23 mouse cellular contexts compared by ENCODE assay signal in genomic region chr2:48065162-48065561, GRCm38 (mm10).
DNase-seq lines count a peak whose midpoint lies in the region; ATAC-seq and TF ChIP-seq lines count a peak whose summit lies in the region.
"Had no signal": no experiment of that assay in that cellular context is flagged by ENCODE, and none has a peak within 500 bp of the region (broad histone marks: within the 10 kb centered on the region; RNA-seq: fewer than 3 reads in every experiment).

No protein-coding gene starts in this region.

- H3K27ac ChIP-seq in hindbrain, postnatal 0 days = no peak overlapping the region
- no peak overlapping the region for H3K27ac ChIP-seq in hindbrain, embryonic 10.5 days
- H3K27ac ChIP-seq in midbrain, postnatal 0 days (ENCODE audit: low read depth, low read length) = no peak overlapping the region
- H3K27ac ChIP-seq in midbrain, embryonic 11.5 days (ENCODE audit: low read depth, low read length) = no peak overlapping the region
- H3K27ac ChIP-seq: embryonic facial prominence, embryonic 10.5 days; embryonic facial prominence, embryonic 12.5 days; forebrain, embryonic 13.5 days; forebrain, embryonic 15.5 days had no signal

- 59% methylated on average over 3 of the region's 3 CpGs for WGBS in hindbrain, postnatal 0 days
- WGBS in hindbrain, embryonic 10.5 days = 69% methylated on average over 3 of the region's 3 CpGs
- WGBS in midbrain, postnatal 0 days = 66% methylated on average over 3 of the region's 3 CpGs
- WGBS in midbrain, embryonic 11.5 days = 63% methylated on average over 3 of the region's 3 CpGs

- no peak for TF ChIP-seq CTCF in hindbrain, postnatal 0 days (IDR thresholded peaks at IDR 0.05; ENCODE audit: low read depth)
- TF ChIP-seq CTCF in midbrain, postnatal 0 days (IDR thresholded peaks at IDR 0.05) = no peak

- DNase-seq in cerebellum, postnatal 10 days = peak; percentile 78 to 80
- DNase-seq in cerebellum, postnatal 36 days = no peak
- peak; percentile 35 for DNase-seq in hindbrain, postnatal 0 days (ENCODE audit: low spot score)
- DNase-seq in hindbrain, embryonic 10.5 days (ENCODE audit: low spot score) = no peak
- peak; percentile 22 for DNase-seq in midbrain, postnatal 0 days (ENCODE audit: low spot score)
- DNase-seq in midbrain, embryonic 11.5 days (ENCODE audit: low spot score, missing footprints) = no peak
- DNase-seq: adrenal gland, adult 8-10 months; adrenal gland, postnatal 14 days; adrenal gland, postnatal 36 days; B cell, adult 2 months; cerebellum, adult 11-12 months; cerebellum, adult 8-10 months; cerebellum, adult 9-11 months; forebrain, postnatal 0 days had no signal

- no peaks in the 10 kb centered on the region for H3K36me3 ChIP-seq in hindbrain, postnatal 0 days (ENCODE audit: insufficient read depth, low read length)
- no peaks in the 10 kb centered on the region for H3K36me3 ChIP-seq in hindbrain, embryonic 10.5 days
- no peaks in the 10 kb centered on the region for H3K36me3 ChIP-seq in midbrain, postnatal 0 days (ENCODE audit: insufficient read depth, low read length)
- no peaks in the 10 kb centered on the region for H3K36me3 ChIP-seq in midbrain, embryonic 11.5 days (ENCODE audit: control insufficient read depth, insufficient read depth, low read length)
- H3K36me3 ChIP-seq: embryonic facial prominence, embryonic 10.5 days; embryonic facial prominence, embryonic 12.5 days; forebrain, embryonic 15.5 days; G1E had no signal

- H3K9ac ChIP-seq in hindbrain, postnatal 0 days (replicated peaks; ENCODE audit: low read length) = no peak overlapping the region
- H3K9ac ChIP-seq in midbrain, postnatal 0 days (replicated peaks; ENCODE audit: low read length, poor library complexity, severe bottlenecking) = no peak overlapping the region
- H3K9ac ChIP-seq in midbrain, embryonic 11.5 days (ENCODE audit: low read length) = no peak overlapping the region
- H3K9ac ChIP-seq: embryonic facial prominence, embryonic 12.5 days; forebrain, embryonic 13.5 days; forebrain, embryonic 15.5 days; forebrain, postnatal 0 days had no signal

- H3K27me3 ChIP-seq in hindbrain, postnatal 0 days (ENCODE audit: insufficient read depth, low read length) = no peaks in the 10 kb centered on the region
- H3K27me3 ChIP-seq in hindbrain, embryonic 10.5 days (ENCODE audit: insufficient read depth, poor library complexity, severe bottlenecking) = no peaks in the 10 kb centered on the region
- no peaks in the 10 kb centered on the region for H3K27me3 ChIP-seq in midbrain, postnatal 0 days (ENCODE audit: insufficient read depth, low read length)
- H3K27me3 ChIP-seq in midbrain, embryonic 11.5 days (ENCODE audit: control insufficient read depth, insufficient read depth, low read length) = no peaks in the 10 kb centered on the region
- H3K27me3 ChIP-seq: CH12.LX; embryonic facial prominence, embryonic 12.5 days; forebrain, embryonic 13.5 days; forebrain, embryonic 15.5 days had no signal

- H3K4me1 ChIP-seq in hindbrain, postnatal 0 days (ENCODE audit: insufficient read depth, low read length) = no peaks in the 10 kb centered on the region
- no peaks in the 10 kb centered on the region for H3K4me1 ChIP-seq in hindbrain, embryonic 10.5 days (replicated peaks)
- H3K4me1 ChIP-seq in midbrain, postnatal 0 days (ENCODE audit: insufficient read depth, low read length) = no peaks in the 10 kb centered on the region
- no peaks in the 10 kb centered on the region for H3K4me1 ChIP-seq in midbrain, embryonic 11.5 days (ENCODE audit: control insufficient read depth, insufficient read depth, low read length)
- H3K4me1 ChIP-seq: embryonic facial prominence, embryonic 10.5 days; embryonic facial prominence, embryonic 12.5 days; forebrain, embryonic 13.5 days had no signal

- no peaks in the 10 kb centered on the region for H3K9me3 ChIP-seq in hindbrain, postnatal 0 days (ENCODE audit: low read length)
- no peaks in the 10 kb centered on the region for H3K9me3 ChIP-seq in hindbrain, embryonic 10.5 days
- H3K9me3 ChIP-seq in midbrain, postnatal 0 days (ENCODE audit: low read length) = no peaks in the 10 kb centered on the region
- no peaks in the 10 kb centered on the region for H3K9me3 ChIP-seq in midbrain, embryonic 11.5 days (ENCODE audit: control insufficient read depth, low read length)
- H3K9me3 ChIP-seq: embryonic facial prominence, embryonic 10.5 days; embryonic facial prominence, embryonic 12.5 days; forebrain, embryonic 13.5 days; forebrain, embryonic 15.5 days; G1E had no signal

- peak; percentile 70 for ATAC-seq in hindbrain, postnatal 0 days
- ATAC-seq in midbrain, postnatal 0 days (ENCODE audit: low FRiP score) = no peak
- ATAC-seq in midbrain, embryonic 11.5 days (ENCODE audit: low FRiP score) = no peak
- ATAC-seq: activated CD4-positive, CD25-positive, alpha-beta regulatory T cell, adult 4 months; CD4-positive, CD25-positive, alpha-beta regulatory T cell, adult 4 months; forebrain, embryonic 13.5 days; forebrain, embryonic 15.5 days; forebrain, postnatal 0 days; Patski had no signal

- H3K4me3 ChIP-seq in hindbrain, postnatal 0 days (ENCODE audit: low read length) = no peak overlapping the region
- H3K4me3 ChIP-seq in hindbrain, embryonic 10.5 days = no peak overlapping the region
- no peak overlapping the region for H3K4me3 ChIP-seq in midbrain, postnatal 0 days (ENCODE audit: low read depth, low read length)
- no peak overlapping the region for H3K4me3 ChIP-seq in midbrain, embryonic 11.5 days (ENCODE audit: low read depth, low read length)
- H3K4me3 ChIP-seq: embryonic facial prominence, embryonic 10.5 days; embryonic facial prominence, embryonic 12.5 days; forebrain, embryonic 13.5 days; forebrain, embryonic 15.5 days had no signal

- H3K4me2 ChIP-seq in hindbrain, postnatal 0 days (ENCODE audit: low read depth, low read length) = no peak overlapping the region
- no peak overlapping the region for H3K4me2 ChIP-seq in midbrain, postnatal 0 days (ENCODE audit: low read depth, low read length, poor library complexity, severe bottlenecking)
- no peak overlapping the region for H3K4me2 ChIP-seq in midbrain, embryonic 11.5 days
- H3K4me2 ChIP-seq: embryonic facial prominence, embryonic 12.5 days; forebrain, embryonic 13.5 days; forebrain, embryonic 15.5 days had no signal

Comparison
In these comparisons a context has a peak if more than half of its experiments do, and no peak if none do; other contexts are left out.
1. DNase-seq: peak in cerebellum, postnatal 10 days (2 of 2), hindbrain, postnatal 0 days (single experiment) and midbrain, postnatal 0 days (single experiment); none in cerebellum, postnatal 36 days (0 of 2), hindbrain, embryonic 10.5 days (single experiment) and midbrain, embryonic 11.5 days (single experiment).